Mouse (Mus musculus) forebrain, embryonic 12.5 days (tissue): ENCODE results near the gene Uso1. TPM values are rescaled to one million over a fixed set of nuclear protein-coding genes. Genes with fewer than 3 reads are reported as not detected.
A peak's percentile ranks its signal among the peaks of the same experiment; 100 is the strongest.
"Not testable (repeated sequence)": the region's sequence is repeated elsewhere in the genome, so short reads cannot be mapped to it uniquely, and the experiment has no call there.

Experiments used
- ATAC-seq: fragments of 200-750 bp; cut with Nextera tagmentation; 2 replicates; pipeline ENCODE4 v1.8.0; 2017; ENCODE audit warnings: moderate TSS enrichment; ENCODE audit not compliant: low FRiP score
- H3K27ac ChIP-seq: fragments of 300-500 bp; sonication (generic); 2 replicates; pipeline ENCODE4 v1.5.1; 2016; ENCODE audit warnings: mild to moderate bottlenecking
- H3K27me3 ChIP-seq: fragments of 300-500 bp; sonication (generic); 2 replicates; pipeline ENCODE4 v1.6.1; 2016; ENCODE audit warnings: mild to moderate bottlenecking
- H3K36me3 ChIP-seq: fragments of 300-500 bp; sonication (generic); replicated peaks from 2 replicates; pipeline ENCODE4 v1.6.1; 2016; ENCODE audit warnings: mild to moderate bottlenecking
- H3K4me1 ChIP-seq: fragments of 300-500 bp; sonication (generic); 2 replicates; pipeline ENCODE4 v1.6.1; 2016
- H3K4me2 ChIP-seq: fragments of 300-500 bp; sonication (generic); 2 replicates; pipeline ENCODE4 v1.6.1; 2016; ENCODE audit warnings: mild to moderate bottlenecking, moderate library complexity
- H3K4me3 ChIP-seq: fragments of 300-500 bp; sonication (generic); replicated peaks from 2 replicates; pipeline ENCODE4 v1.5.1; 2016; ENCODE audit warnings: mild to moderate bottlenecking
- H3K9ac ChIP-seq: fragments of 300-500 bp; sonication (generic); 2 replicates; pipeline ENCODE4 v1.6.1; 2016; ENCODE audit warnings: mild to moderate bottlenecking
- H3K9me3 ChIP-seq: fragments of 300-500 bp; sonication (generic); 2 replicates; pipeline ENCODE4 v1.6.1; 2016
- WGBS: fragments of 180-500 bp; shearing (Covaris S2); methylation state at CpG from one replicate; pipeline ENCODE4 v1.1.7; 2016; 5-methylcytosine and 5-hydroxymethylcytosine counted together
- polyA plus RNA-seq: library from polyadenylated mRNA; unstranded; fragments of >200 nt; fragmentation: Nextera tagmentation; extraction: Ambion mirVana; gene quantifications from 2 replicates; pipeline ENCODE4 v1.2.1, GENCODE M21; 2016

The Uso1 gene
- polyA plus RNA-seq, 1 experiment from 2014 or later: 48.1 TPM

GRCm38 (mm10) chr5:92130040-92130682 is 7.6 kb upstream of the Uso1 start:
- 91% methylated on average over 6 of the region's 6 CpGs for WGBS

DNA sequence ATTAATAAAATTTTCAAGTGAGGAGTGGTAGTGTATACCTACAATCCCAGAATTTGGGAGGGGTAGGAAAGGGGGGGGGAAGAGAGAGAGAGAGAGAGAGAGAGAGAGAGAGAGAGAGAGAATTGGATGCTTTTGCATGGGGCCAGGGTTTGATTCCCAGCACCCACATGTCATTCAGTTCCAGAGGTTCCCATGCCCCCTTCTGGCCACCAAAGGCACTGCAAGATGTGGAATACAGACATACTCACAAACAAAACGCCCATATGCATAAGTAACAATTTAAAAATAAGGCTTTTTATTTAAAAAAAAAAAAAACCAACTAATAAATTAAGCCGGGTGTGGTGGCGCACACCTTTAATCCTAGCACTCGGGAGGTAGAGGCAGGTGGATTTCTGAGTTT is 5.6 kb upstream of the Uso1 start:
- no peak overlapping the region for H3K4me3 ChIP-seq
- no peak overlapping the region for H3K9ac ChIP-seq
- H3K36me3 ChIP-seq: no peaks in the 10 kb centered on the region
- H3K4me1 ChIP-seq: peaks cover 24% of the 10 kb centered on the region
- no peak overlapping the region for H3K27ac ChIP-seq
- H3K27me3 ChIP-seq: no peaks in the 10 kb centered on the region
- no peak overlapping the region for H3K4me2 ChIP-seq
- 94% methylated on average over 4 of the region's 4 CpGs for WGBS
- no peak for ATAC-seq
- no peaks in the 10 kb centered on the region for H3K9me3 ChIP-seq

More at GRCm38 (mm10) chr5:92130040-92130682, 7.6 kb upstream of the Uso1 start:
- Histone ChIP-seq H3K27me3 (no peaks in the 10 kb centered on the region), H3K4me1 (peaks cover 12% of the 10 kb centered on the region), H3K9me3 (no peaks in the 10 kb centered on the region), H3K4me2 (no peak overlapping the region), H3K4me3 (no peak overlapping the region), H3K9ac (no peak overlapping the region), H3K27ac (no peak overlapping the region), H3K36me3 (peaks cover 3% of the 10 kb centered on the region; the same call in 1 of the 2 replicates)
- no peak for ATAC-seq

GRCm38 (mm10) chr5:92133006-92133405 is 4.7 kb upstream of the Uso1 start:
- 84% methylated on average over 4 of the region's 4 CpGs for WGBS

GRCm38 (mm10) chr5:92134934-92135333 is 2.8 kb upstream of the Uso1 start:
- Histone ChIP-seq H3K9me3 (no peaks in the 10 kb centered on the region), H3K4me3 (no peak overlapping the region), H3K27me3 (no peaks in the 10 kb centered on the region), H3K36me3 (no peaks in the 10 kb centered on the region), H3K9ac (no peak overlapping the region), H3K27ac (no peak overlapping the region), H3K4me1 (peaks cover 27% of the 10 kb centered on the region), H3K4me2 (no peak overlapping the region)
- ATAC-seq: no peak
- WGBS: 89% methylated on average over 3 of the region's 3 CpGs

More at GRCm38 (mm10) chr5:92133006-92133405, 4.7 kb upstream of the Uso1 start:
- H3K36me3 ChIP-seq, H3K9ac ChIP-seq, H3K27ac ChIP-seq, H3K27me3 ChIP-seq, ATAC-seq, H3K9me3 ChIP-seq, H3K4me3 ChIP-seq, H3K4me2 ChIP-seq: not testable (repeated sequence)
- H3K4me1 ChIP-seq: peaks cover 24% of the 10 kb centered on the region

DNA sequence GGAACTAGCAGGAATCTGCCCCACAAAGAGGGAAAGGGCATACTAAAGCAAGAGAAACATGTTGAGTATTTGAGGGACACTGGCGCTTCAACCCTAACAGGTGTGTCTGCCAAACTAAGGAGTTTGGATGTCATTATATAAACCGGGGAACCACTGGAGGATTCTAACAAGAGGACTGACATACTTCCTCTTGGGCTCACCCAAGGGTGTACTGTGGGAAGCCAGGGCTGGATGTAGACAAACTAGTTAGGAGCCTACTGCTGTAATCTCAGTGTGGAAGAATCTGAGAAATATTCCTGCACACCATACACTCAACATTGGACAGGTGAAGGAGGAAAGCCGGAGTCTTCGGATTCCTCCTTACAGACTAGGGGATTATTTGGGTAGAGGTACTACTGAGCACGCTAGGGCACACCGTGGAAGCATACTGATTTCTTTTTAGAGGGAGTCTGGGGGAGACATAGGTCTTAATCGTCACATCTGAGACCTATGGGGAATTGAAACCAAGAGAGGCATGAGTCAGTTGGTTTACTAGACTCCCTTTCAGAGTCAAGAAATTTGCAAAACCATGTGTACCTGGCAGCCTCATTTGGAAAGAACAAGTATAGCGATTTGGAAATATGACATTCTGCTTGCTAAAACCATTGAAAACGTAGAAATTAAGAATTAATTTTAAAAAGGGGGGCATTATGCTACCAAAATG is 1.1 kb upstream of the Uso1 start:
- 67% methylated on average over 9 of the region's 9 CpGs for WGBS
- peak overlapping the region; percentile 88 for H3K4me3 ChIP-seq
- no peaks in the 10 kb centered on the region for H3K36me3 ChIP-seq
- H3K27me3 ChIP-seq: no peaks in the 10 kb centered on the region
- H3K9ac ChIP-seq: 0 out of 2 replicates have a peak overlapping the region, but pooled peaks have one; percentile 57
- no peaks in the 10 kb centered on the region for H3K9me3 ChIP-seq
- no peak overlapping the region for H3K27ac ChIP-seq
- peaks cover 27% of the 10 kb centered on the region for H3K4me1 ChIP-seq
- H3K4me2 ChIP-seq: peak overlapping the region; percentile 68
- ATAC-seq: no peak

- Histone ChIP-seq H3K4me1 (peaks cover 27% of the 10 kb centered on the region), H3K27me3 (no peaks in the 10 kb centered on the region), H3K4me2 (peak overlapping the region; percentile 68), H3K9me3 (no peaks in the 10 kb centered on the region), H3K36me3 (no peaks in the 10 kb centered on the region), H3K4me3 (peak overlapping the region; percentile 88), H3K27ac (peak overlapping the region; percentile 75), H3K9ac (peak overlapping the region; percentile 89)
- 1% methylated on average over 38 of the region's 43 CpGs for WGBS
- peak; percentile 80 for ATAC-seq
Measured at GRCm38 (mm10) chr5:92138093-92138621, 419 bp downstream of the Uso1 start.

DNA sequence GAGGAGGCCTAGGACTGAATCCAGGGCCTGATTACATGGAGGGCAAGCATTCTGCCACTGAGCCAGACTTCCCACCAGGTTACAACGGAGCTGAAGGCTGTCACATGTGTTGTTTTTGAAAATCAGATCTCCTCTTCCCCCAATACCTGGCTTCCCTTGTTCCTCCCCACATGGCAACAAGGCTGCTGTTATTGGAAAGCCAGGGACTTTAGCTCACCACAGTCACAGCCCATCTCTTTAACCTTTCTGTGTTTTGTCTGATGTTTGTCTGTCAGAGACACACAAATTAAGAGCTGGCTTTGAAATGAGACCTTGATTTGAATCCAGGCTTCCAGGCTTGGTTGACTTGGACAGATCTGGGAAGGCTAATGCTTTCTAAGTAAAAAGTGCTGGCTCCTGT is 1.5 kb downstream of the Uso1 start:
- Histone ChIP-seq H3K27me3 (no peaks in the 10 kb centered on the region), H3K27ac (no peak overlapping the region), H3K9me3 (no peaks in the 10 kb centered on the region), H3K4me3 (peak overlapping the region; percentile 5; the same call in 1 of the 2 replicates), H3K9ac (peak overlapping the region; percentile 89), H3K4me2 (peak overlapping the region; percentile 68), H3K4me1 (peaks cover 27% of the 10 kb centered on the region), H3K36me3 (no peaks in the 10 kb centered on the region)
- no peak for ATAC-seq
- 29% methylated on average over 1 of the region's 1 CpGs for WGBS

GRCm38 (mm10) chr5:92141696-92142095 is 4.0 kb downstream of the Uso1 start:
- WGBS: 78% methylated on average over 5 of the region's 5 CpGs
- Histone ChIP-seq H3K4me1 (peaks cover 18% of the 10 kb centered on the region), H3K36me3 (0 out of 2 replicates have a peak, but pooled peaks cover 4% of the 10 kb centered on the region), H3K27me3 (no peaks in the 10 kb centered on the region), H3K27ac (no peak overlapping the region), H3K9ac (no peak overlapping the region), H3K9me3 (no peaks in the 10 kb centered on the region), H3K4me2 (no peak overlapping the region), H3K4me3 (no peak overlapping the region)
- ATAC-seq: no peak

GRCm38 (mm10) chr5:92142481-92142880 is 4.7 kb downstream of the Uso1 start:
- H3K9me3 ChIP-seq: no peaks in the 10 kb centered on the region
- no peaks in the 10 kb centered on the region for H3K27me3 ChIP-seq
- no peak overlapping the region for H3K27ac ChIP-seq
- H3K4me2 ChIP-seq: no peak overlapping the region
- peaks cover 16% of the 10 kb centered on the region for H3K4me1 ChIP-seq
- H3K4me3 ChIP-seq: no peak overlapping the region
- ATAC-seq: no peak
- H3K36me3 ChIP-seq: 0 out of 2 replicates have a peak, but pooled peaks cover 4% of the 10 kb centered on the region
- no peak overlapping the region for H3K9ac ChIP-seq
- 86% methylated on average over 3 of the region's 3 CpGs for WGBS

DNA sequence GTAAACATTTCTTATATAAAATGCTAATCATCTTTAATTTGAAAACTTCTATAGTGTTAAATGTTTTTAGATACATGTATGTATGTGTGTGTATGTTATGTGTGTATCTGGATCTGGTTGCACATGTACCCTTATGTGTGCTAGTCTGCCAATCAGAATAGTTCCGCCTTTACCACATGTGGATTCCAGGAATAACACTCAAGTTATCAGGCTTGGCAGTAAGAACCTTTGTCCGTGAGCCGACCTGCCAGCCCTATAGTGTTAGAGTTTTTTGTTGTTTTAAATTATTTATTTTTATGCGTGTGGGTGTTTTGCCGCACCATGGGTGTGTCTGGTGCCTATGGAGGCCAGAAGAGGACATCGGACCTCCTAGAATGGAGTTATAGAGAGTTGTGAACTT is 5.9 kb downstream of the Uso1 start:
- no peak for ATAC-seq
- 97% methylated on average over 6 of the region's 6 CpGs for WGBS
- no peaks in the 10 kb centered on the region for H3K27me3 ChIP-seq

DNA sequence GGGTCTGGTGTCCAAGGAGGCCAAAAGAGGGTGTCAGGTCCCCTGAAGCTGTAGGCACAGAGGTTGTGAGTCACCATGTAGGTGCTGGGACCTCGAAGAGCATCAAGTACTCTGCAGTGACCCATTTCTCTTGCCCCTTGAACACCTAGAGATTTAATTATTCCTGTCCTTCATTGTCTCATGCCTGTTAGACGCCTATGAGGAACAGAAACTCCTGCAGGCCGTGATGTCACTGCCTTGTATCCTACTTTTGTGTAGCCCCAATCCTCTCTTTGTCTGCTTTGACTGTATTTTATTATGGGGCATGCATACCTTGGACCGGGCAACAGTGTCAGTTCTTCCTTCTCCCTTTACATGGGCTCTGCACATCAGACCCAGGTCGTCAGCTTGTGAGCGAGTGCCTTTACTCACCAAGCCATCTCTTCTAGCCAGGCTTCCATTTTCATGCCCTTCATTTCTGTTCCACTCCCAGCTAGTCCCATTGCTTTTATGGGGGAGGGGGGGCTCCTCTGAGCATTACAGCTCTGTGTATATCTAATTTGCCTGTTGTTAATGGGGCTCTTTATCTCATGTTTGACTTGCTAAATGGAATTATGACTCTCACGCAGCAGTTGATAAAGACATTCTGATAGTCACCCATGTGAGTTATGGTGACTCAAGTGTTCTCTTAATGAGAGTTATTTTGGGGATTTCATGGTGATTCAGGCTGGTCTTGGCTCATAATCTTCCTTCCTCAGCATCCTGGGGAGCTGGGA is 7.4 kb downstream of the Uso1 start:
- Histone ChIP-seq H3K36me3 (0 out of 2 replicates have a peak, but pooled peaks cover 4% of the 10 kb centered on the region), H3K9ac (no peak overlapping the region), H3K27me3 (no peaks in the 10 kb centered on the region), H3K4me2 (no peak overlapping the region), H3K27ac (no peak overlapping the region), H3K4me1 (no peaks in the 10 kb centered on the region; the same call in 1 of the 2 replicates), H3K9me3 (no peaks in the 10 kb centered on the region), H3K4me3 (no peak overlapping the region)
- 90% methylated on average over 7 of the region's 7 CpGs for WGBS
- ATAC-seq: no peak

More for the DNA sequence above, 5.9 kb downstream of the Uso1 start:
- Histone ChIP-seq H3K9ac (no peak overlapping the region), H3K4me3 (no peak overlapping the region), H3K4me2 (no peak overlapping the region), H3K9me3 (no peaks in the 10 kb centered on the region), H3K36me3 (0 out of 2 replicates have a peak, but pooled peaks cover 4% of the 10 kb centered on the region), H3K27ac (no peak overlapping the region), H3K4me1 (peaks cover 12% of the 10 kb centered on the region)

DNA sequence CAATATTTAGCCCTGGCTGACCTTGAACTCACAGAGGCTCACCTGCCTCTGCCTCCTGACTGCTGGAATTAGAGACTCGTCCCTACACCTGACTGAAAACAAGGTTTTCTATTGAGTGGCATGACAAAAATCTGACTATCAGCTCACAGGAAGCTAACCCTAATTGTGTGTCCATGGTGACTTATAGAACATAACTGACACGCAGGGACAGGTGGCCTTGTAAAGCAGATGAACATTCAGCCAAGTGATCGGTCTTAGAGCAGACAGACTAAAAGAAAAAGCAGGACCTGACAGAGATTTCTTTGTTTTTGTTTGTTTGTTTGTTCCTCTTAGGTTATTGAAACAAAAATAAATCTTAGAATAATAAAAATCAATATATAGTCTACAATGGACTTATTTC is 10.5 kb downstream of the Uso1 start:
- Histone ChIP-seq H3K9ac (no peak overlapping the region), H3K4me2 (no peak overlapping the region), H3K27me3 (no peaks in the 10 kb centered on the region), H3K36me3 (peaks cover 12% of the 10 kb centered on the region), H3K9me3 (no peaks in the 10 kb centered on the region), H3K4me3 (no peak overlapping the region), H3K4me1 (no peaks in the 10 kb centered on the region), H3K27ac (no peak overlapping the region)
- no peak for ATAC-seq
- WGBS: 92% methylated on average over 3 of the region's 3 CpGs
